Mouse (Mus musculus): ENCODE data around the gene Rnf41.

DNA sequence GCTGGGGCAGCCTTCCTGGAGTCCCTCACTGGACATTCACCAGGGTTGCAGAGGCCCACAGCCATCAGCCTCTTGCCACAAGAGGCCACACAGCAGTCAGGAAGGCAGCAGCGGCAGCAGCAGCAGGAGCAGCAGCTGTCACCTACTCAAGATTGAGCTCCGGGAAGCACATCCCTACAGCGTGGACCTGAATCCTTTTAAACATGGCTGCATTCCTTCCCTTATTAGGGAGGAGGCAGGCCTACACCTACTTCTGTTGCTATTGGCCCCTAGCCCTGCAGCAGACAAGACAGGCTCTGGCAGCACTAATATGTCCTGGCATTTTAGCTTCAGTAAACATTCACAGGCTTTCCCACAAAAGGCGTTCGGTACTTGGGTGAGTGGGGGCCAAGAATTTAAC is 78.8 kb downstream of the Rnf41 start:
- TF ChIP-seq CTCF (IDR thresholded peaks at IDR 0.05; ENCODE audit: extremely low read depth, insufficient read depth, insufficient read length, insufficient replicate concordance) (no peak), POLR2A (IDR thresholded peaks at IDR 0.05; ENCODE audit: low read depth, low read length) (no peak)

Measured in spleen, adult 2 months (tissue).